Mouse (Mus musculus) embryonic facial prominence, embryonic 12.5 days (tissue): ENCODE measurements around the gene Zbtb40. TPM values are rescaled to one million over a fixed set of nuclear protein-coding genes. Genes with fewer than 3 reads are reported as not detected.

Experiments used
- ATAC-seq: fragments of 200-750 bp; cut with Nextera tagmentation; 2 replicates; pipeline ENCODE4 v1.8.0; 2017; ENCODE audit not compliant: insufficient number of reproducible peaks, insufficient read depth, low FRiP score, low TSS enrichment
- H3K27ac ChIP-seq: fragments of 300-500 bp; sonication (generic); 2 replicates; pipeline ENCODE4 v1.5.1; 2016; ENCODE audit warnings: mild to moderate bottlenecking
- H3K27me3 ChIP-seq: fragments of 300-500 bp; sonication (generic); 2 replicates; pipeline ENCODE4 v1.6.1; 2016; ENCODE audit warnings: mild to moderate bottlenecking, moderate library complexity
- H3K36me3 ChIP-seq: fragments of 300-500 bp; sonication (generic); 2 replicates; pipeline ENCODE4 v1.6.1; 2016; ENCODE audit warnings: mild to moderate bottlenecking
- H3K4me1 ChIP-seq: fragments of 300-500 bp; sonication (generic); 2 replicates; pipeline ENCODE4 v1.6.1; 2016
- H3K4me2 ChIP-seq: fragments of 300-500 bp; sonication (generic); replicated peaks from 2 replicates; pipeline ENCODE4 v1.6.1; 2016; ENCODE audit warnings: mild to moderate bottlenecking, moderate library complexity
- H3K4me3 ChIP-seq: fragments of 300-500 bp; sonication (generic); 2 replicates; pipeline ENCODE4 v1.5.1; 2016; ENCODE audit warnings: mild to moderate bottlenecking
- H3K9ac ChIP-seq: fragments of 300-500 bp; sonication (generic); 2 replicates; pipeline ENCODE4 v1.6.1; 2016; ENCODE audit warnings: mild to moderate bottlenecking, moderate library complexity
- H3K9me3 ChIP-seq: fragments of 300-500 bp; sonication (generic); 2 replicates; pipeline ENCODE4 v1.6.1; 2016; ENCODE audit warnings: mild to moderate bottlenecking, moderate library complexity
- WGBS: fragments of 180-500 bp; shearing (Covaris S2); methylation state at CpG from one replicate; pipeline ENCODE4 v1.1.7; 2016; 5-methylcytosine and 5-hydroxymethylcytosine counted together
- polyA plus RNA-seq: library from polyadenylated mRNA; unstranded; fragments of >200 nt; fragmentation: Nextera tagmentation; extraction: Ambion mirVana; gene quantifications from 2 replicates; pipeline ENCODE4 v1.2.1, GENCODE M21; 2016

Gene Zbtb40
- polyA plus RNA-seq, 1 experiment from 2014 or later: 5.9 TPM

GRCm38 (mm10) chr4:137031319-137031718, 17.3 kb downstream of the Zbtb40 start:
- peaks cover 9% of the 10 kb centered on the region; the same call in 1 of the 2 replicates for H3K4me1 ChIP-seq
- no peak overlapping the region for H3K9ac ChIP-seq
- 87% methylated on average over 7 of the region's 7 CpGs for WGBS
- no peaks in the 10 kb centered on the region for H3K36me3 ChIP-seq
- H3K27ac ChIP-seq: no peak overlapping the region
- H3K9me3 ChIP-seq: no peaks in the 10 kb centered on the region
- ATAC-seq: no peak
- H3K4me3 ChIP-seq: no peak overlapping the region
- no peaks in the 10 kb centered on the region for H3K27me3 ChIP-seq
- H3K4me2 ChIP-seq: no peak overlapping the region

DNA sequence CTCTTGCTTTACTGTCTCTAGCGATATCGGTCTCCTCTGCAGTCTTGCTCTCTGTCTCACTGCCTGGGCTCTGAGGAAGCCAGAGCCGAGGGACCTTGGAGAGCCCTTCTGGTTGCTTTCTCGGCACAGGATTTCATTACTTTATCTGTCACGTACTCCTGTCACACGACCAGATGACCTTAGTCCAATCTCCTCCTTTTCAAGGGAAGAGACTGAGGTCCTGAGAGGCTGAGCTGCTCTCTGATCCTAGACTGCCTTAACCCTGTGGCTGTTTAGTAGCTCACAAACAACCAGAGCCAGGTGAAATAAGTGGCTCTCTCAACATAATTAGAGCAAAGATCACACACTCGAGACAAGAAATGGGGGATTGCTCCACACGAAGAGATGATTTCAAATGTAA, 19.3 kb downstream of the Zbtb40 start:
- Histone ChIP-seq H3K9ac (no peak overlapping the region), H3K4me1 (peaks cover 9% of the 10 kb centered on the region; the same call in 1 of the 2 replicates), H3K4me2 (no peak overlapping the region), H3K27me3 (no peaks in the 10 kb centered on the region), H3K9me3 (no peaks in the 10 kb centered on the region), H3K27ac (no peak overlapping the region), H3K4me3 (no peak overlapping the region), H3K36me3 (no peaks in the 10 kb centered on the region)
- no peak for ATAC-seq
- WGBS: 63% methylated on average over 8 of the region's 8 CpGs

DNA sequence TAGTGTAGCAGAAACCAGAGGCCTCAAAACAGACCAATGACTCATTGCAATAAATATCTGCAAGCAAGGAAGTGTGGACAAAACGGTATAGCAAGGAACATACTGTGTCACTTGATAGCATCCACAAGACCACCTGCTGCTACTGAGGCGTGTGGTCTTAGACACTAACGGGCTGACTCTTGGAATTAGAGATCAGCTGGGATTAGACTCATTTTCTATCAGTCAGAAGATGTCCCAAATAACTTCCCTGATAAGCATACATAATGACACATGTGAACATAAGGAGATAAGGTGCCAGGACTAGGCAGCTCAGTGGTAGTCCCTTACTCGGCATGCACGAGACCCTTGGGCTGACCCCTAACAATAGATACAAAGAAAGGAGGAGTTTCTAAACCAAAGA, 21.6 kb downstream of the Zbtb40 start:
- Histone ChIP-seq H3K36me3 (no peaks in the 10 kb centered on the region), H3K27me3 (no peaks in the 10 kb centered on the region), H3K9me3 (no peaks in the 10 kb centered on the region), H3K9ac (no peak overlapping the region), H3K4me2 (no peak overlapping the region), H3K4me3 (no peak overlapping the region), H3K4me1 (peaks cover 9% of the 10 kb centered on the region; the same call in 1 of the 2 replicates), H3K27ac (no peak overlapping the region)
- 72% methylated on average over 5 of the region's 5 CpGs for WGBS
- ATAC-seq: no peak

DNA sequence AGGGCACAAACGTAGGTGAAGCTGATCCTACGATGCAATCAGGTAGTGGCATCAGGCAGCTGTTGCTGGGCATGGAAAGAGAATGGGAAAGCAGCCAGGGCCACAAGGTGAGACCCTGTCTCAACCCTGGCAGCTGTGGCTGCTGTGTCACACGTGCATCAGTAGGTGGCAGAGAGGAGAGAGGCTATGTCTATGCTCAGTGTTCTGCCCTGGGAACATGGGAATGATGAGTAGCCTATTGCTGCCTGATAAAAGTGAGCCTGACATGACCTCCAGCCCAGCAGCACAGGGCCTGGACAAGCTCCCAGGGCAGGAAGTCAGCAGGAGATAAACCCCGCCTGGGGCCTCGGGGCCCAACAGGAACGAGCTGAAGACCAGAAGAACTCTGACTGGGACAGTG, 23.0 kb downstream of the Zbtb40 start:
- Histone ChIP-seq H3K9ac (no peak overlapping the region), H3K4me1 (peaks cover 11% of the 10 kb centered on the region; the same call in 1 of the 2 replicates), H3K9me3 (no peaks in the 10 kb centered on the region), H3K4me3 (no peak overlapping the region), H3K4me2 (no peak overlapping the region), H3K27ac (no peak overlapping the region), H3K27me3 (no peaks in the 10 kb centered on the region), H3K36me3 (no peaks in the 10 kb centered on the region)
- ATAC-seq: no peak
- WGBS: 70% methylated on average over 6 of the region's 6 CpGs

DNA sequence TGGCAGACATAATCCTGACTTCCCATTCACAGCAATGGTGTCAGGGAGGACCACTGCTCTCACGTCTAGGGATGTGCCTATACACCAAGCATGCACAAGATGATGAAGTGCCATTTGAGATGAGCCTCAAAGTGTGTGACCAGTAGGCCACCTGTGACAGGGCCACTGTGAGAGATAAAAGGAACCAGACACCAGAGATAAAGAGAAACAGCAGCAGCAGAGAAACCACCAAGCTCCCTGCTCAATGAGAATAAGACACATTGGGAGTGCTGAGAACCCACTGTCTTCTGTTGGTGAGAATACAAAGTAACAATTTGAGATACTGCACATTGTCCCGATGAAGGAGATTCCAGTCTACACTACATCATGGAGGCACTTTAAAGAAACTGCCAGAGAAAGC, 23.5 kb downstream of the Zbtb40 start:
- no peaks in the 10 kb centered on the region for H3K27me3 ChIP-seq
- no peaks in the 10 kb centered on the region for H3K9me3 ChIP-seq
- ATAC-seq: no peak
- H3K4me3 ChIP-seq: no peak overlapping the region
- WGBS: 91% methylated on average over 2 of the region's 2 CpGs
- H3K36me3 ChIP-seq: no peaks in the 10 kb centered on the region
- no peak overlapping the region for H3K27ac ChIP-seq
- H3K4me1 ChIP-seq: peaks cover 13% of the 10 kb centered on the region
- no peak overlapping the region for H3K4me2 ChIP-seq
- H3K9ac ChIP-seq: no peak overlapping the region

DNA sequence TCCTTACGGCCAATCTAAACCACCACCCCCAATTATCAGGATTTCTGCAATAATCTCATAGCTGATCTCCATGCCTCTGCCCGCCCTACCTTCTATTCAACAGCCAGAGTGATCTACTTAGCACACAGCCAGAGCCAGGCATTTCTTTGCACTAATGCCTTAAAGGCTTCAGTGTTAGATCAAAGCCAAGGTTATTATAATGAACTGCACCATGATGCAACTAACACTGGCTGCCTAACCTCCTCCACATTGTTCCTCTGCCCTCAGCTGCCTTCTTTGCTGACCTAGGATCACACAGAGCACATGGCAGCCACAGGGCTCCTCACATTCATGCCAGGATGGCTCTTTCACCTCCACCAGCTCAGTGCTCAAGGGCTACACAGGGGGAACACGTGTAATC, 28.5 kb downstream of the Zbtb40 start:
- Histone ChIP-seq H3K4me3 (no peak overlapping the region), H3K27ac (no peak overlapping the region), H3K9me3 (no peaks in the 10 kb centered on the region), H3K4me1 (peaks cover 8% of the 10 kb centered on the region; the same call in 1 of the 2 replicates), H3K9ac (no peak overlapping the region), H3K27me3 (no peaks in the 10 kb centered on the region), H3K4me2 (no peak overlapping the region), H3K36me3 (peaks cover 8% of the 10 kb centered on the region; the same call in 1 of the 2 replicates)
- ATAC-seq: no peak
- WGBS: 58% methylated on average over 3 of the region's 3 CpGs

DNA sequence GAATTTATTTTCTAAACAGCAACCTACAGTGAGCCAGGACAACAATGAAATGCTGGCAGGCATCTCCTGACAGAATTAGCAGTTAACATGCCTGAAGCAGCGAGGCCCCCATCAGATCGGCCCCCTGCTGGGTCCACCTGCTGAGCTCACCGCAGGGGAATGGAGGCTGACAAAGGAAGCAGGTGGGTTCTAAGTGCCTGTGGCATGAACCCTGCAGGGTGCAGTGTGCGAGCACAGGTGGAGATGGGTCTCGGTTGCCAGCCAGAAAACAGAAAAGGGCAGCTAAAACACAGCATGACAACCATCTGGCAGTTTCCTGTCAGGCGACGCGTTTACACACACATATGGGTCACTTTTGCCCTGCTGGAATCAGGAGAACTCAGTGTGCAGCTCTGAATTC, 32.7 kb downstream of the Zbtb40 start:
- ATAC-seq: no peak
- 53% methylated on average over 8 of the region's 8 CpGs for WGBS
- Histone ChIP-seq H3K9me3 (no peaks in the 10 kb centered on the region), H3K9ac (no peak overlapping the region), H3K4me1 (peaks cover 8% of the 10 kb centered on the region; the same call in 1 of the 2 replicates), H3K27me3 (no peaks in the 10 kb centered on the region), H3K4me2 (no peak overlapping the region), H3K4me3 (no peak overlapping the region), H3K36me3 (peaks cover 8% of the 10 kb centered on the region; the same call in 1 of the 2 replicates), H3K27ac (no peak overlapping the region)

DNA sequence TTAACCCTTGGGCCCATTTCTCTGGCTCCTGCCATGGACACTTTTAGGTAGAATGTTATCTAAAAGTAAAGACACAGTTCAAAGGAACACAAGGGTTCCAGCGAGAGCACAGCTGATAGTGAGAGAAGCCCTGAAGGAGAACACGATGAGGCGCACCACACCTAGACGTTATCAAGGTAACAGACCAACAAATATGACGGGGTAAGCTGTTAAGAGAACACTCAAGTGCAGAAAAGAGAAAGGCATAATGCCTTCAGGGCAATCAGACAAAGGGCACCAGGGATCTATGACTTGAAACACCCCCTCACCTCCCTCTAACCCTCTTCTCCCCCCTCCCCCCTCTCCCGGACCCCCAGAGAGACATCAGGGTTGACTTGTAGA, 33.1 kb downstream of the Zbtb40 start:
- Histone ChIP-seq H3K4me2 (no peak overlapping the region), H3K27me3 (no peaks in the 10 kb centered on the region), H3K4me3 (no peak overlapping the region), H3K9me3 (no peaks in the 10 kb centered on the region), H3K4me1 (peaks cover 5% of the 10 kb centered on the region; the same call in 1 of the 2 replicates), H3K27ac (no peak overlapping the region), H3K36me3 (peaks cover 8% of the 10 kb centered on the region; the same call in 1 of the 2 replicates), H3K9ac (no peak overlapping the region)
- WGBS: 74% methylated on average over 6 of the region's 6 CpGs
- ATAC-seq: no peak

DNA sequence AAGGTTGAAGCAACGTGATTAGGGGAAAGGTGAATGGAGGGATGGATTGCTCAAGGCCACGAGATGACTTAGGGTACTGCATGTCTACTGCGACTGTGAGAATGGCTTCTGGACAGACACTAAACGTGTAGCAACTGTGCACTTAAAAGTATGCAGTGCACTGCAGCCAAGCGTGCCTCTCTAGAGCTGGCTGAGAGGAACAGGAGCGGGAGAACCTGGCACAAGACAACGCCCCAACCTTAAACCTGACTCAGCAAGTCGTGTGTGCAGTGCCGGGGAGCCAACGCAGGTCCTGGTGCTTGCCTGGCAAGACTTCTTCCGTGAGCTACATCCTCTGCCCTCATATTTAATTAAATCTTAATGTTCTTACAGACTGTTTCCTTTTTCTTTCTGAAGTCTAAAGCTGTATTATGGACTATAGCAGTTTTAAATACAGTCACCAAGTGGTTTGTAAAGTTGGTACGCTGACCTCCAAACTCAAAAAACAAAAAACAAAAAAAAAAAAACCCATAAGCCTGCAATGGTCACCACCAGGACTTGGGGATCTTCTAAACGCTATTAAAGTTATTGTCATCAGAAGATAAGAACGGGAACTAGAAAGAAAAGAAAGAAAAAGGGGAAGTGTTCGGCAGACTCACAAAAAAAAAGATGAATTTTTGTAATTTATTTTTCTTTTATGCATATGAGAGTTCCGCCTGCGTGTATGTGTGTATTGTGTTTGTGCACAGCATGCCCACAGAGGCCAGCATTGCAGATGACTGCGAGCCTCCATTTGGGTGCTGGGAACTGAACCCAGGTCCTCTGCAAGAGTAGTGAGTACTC, 33.7 kb downstream of the Zbtb40 start:
- H3K27me3 ChIP-seq: no peaks in the 10 kb centered on the region
- H3K27ac ChIP-seq: no peak overlapping the region
- H3K9ac ChIP-seq: no peak overlapping the region
- peaks cover 8% of the 10 kb centered on the region; the same call in 1 of the 2 replicates for H3K36me3 ChIP-seq
- no peaks in the 10 kb centered on the region for H3K9me3 ChIP-seq
- WGBS: 89% methylated on average over 18 of the region's 18 CpGs
- no peak for ATAC-seq
- H3K4me2 ChIP-seq: no peak overlapping the region
- H3K4me3 ChIP-seq: no peak overlapping the region
- H3K4me1 ChIP-seq: no peaks in the 10 kb centered on the region

GRCm38 (mm10) chr4:137014124-137014523, 34.5 kb downstream of the Zbtb40 start:
- H3K4me1 ChIP-seq: no peaks in the 10 kb centered on the region
- H3K27ac ChIP-seq: no peak overlapping the region
- no peak overlapping the region for H3K4me3 ChIP-seq
- no peaks in the 10 kb centered on the region for H3K27me3 ChIP-seq
- no peak overlapping the region for H3K9ac ChIP-seq
- no peaks in the 10 kb centered on the region for H3K9me3 ChIP-seq
- H3K4me2 ChIP-seq: no peak overlapping the region
- 94% methylated on average over 8 of the region's 8 CpGs for WGBS
- H3K36me3 ChIP-seq: peaks cover 8% of the 10 kb centered on the region; the same call in 1 of the 2 replicates
- no peak for ATAC-seq

DNA sequence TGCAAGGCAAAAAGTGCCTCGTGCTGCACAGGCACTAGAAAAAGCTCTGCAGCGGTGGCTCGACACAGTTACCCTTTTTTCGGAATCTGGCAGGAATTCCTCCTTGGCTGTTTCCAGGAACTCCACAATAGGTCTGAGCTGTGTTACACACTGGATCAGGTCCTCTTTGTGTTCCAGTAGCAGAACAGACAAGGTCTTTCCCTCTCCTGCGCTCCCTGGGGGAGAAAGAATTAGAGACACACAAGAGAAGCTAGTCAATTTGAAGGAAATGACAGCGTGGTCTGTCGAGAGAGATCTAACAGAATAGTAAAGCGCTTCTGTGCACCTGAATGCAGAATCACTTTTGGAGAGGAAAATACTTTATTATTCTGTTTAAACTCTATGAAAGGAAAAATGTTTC, 41.6 kb downstream of the Zbtb40 start:
- Histone ChIP-seq H3K9ac (no peak overlapping the region), H3K36me3 (no peaks in the 10 kb centered on the region), H3K4me3 (no peak overlapping the region), H3K9me3 (no peaks in the 10 kb centered on the region), H3K4me2 (no peak overlapping the region), H3K4me1 (0 out of 2 replicates have a peak, but pooled peaks cover 3% of the 10 kb centered on the region), H3K27me3 (no peaks in the 10 kb centered on the region), H3K27ac (no peak overlapping the region)
- WGBS: 77% methylated on average over 8 of the region's 8 CpGs
- ATAC-seq: no peak

DNA sequence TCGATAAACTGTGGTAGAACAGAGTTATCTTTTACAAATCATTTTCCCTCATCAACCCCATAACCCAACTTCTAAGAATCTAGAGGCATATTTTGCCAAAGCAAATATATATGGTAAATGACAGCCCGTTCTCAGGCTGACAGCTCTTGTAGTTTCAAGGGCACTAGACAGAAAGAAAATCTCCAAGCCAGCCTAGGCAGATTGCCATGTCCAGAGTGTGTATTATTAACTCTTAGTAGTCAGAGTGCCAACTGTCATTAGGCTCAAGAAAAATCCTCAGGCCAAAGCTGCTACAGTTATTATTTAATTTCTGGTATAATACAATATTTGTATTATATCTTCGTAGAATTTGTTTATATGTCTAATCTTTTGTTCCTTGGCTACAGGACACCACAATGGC, 46.8 kb downstream of the Zbtb40 start:
- 87% methylated on average over 3 of the region's 3 CpGs for WGBS
- no peak for ATAC-seq

More for the DNA sequence above, 46.8 kb downstream of the Zbtb40 start:
- H3K9me3 ChIP-seq: no peaks in the 10 kb centered on the region
- no peak overlapping the region for H3K4me2 ChIP-seq
- H3K27me3 ChIP-seq: no peaks in the 10 kb centered on the region
- no peak overlapping the region for H3K27ac ChIP-seq
- H3K36me3 ChIP-seq: peaks cover 20% of the 10 kb centered on the region
- H3K4me3 ChIP-seq: no peak overlapping the region
- no peak overlapping the region for H3K9ac ChIP-seq
- H3K4me1 ChIP-seq: 0 out of 2 replicates have a peak, but pooled peaks cover 3% of the 10 kb centered on the region
